Mouse (Mus musculus) CH12.LX (cell line): ENCODE results near the gene Chchd3. TPM values are rescaled to one million over a fixed set of nuclear protein-coding genes. Genes with fewer than 3 reads are reported as not detected.

Experiments used
- DNase-seq: peaks from one replicate; pipeline ENCODE4 v3.0.0-alpha.2; 2013; ENCODE audit errors: extremely low read depth
- H3K27ac ChIP-seq: 2 replicates; pipeline ENCODE4 v1.5.1; 2012; ENCODE audit warnings: low read depth, mild to moderate bottlenecking, control low read depth, moderate library complexity; ENCODE audit not compliant: insufficient read depth
- H3K27me3 ChIP-seq: replicated peaks from 2 replicates; pipeline ENCODE3; 2012; ENCODE audit warnings: inconsistent platforms
- H3K36me3 ChIP-seq, 2 experiments: replicated peaks in 1 of 2; 2 replicates each; pipeline versions ENCODE3 to v1.6.1; 2012; ENCODE audit warnings: inconsistent platforms in 1 of 2, low read length in 1 of 2, mild to moderate bottlenecking in 1 of 2, mixed read lengths in 1 of 2, moderate library complexity in 1 of 2; ENCODE audit not compliant: control insufficient read depth in 1 of 2, insufficient read depth in 1 of 2
- H3K4me1 ChIP-seq, 2 experiments: 2 replicates each; pipeline ENCODE4 v1.6.1; 2012; ENCODE audit warnings: inconsistent platforms in 1 of 2, moderate library complexity in 1 of 2; ENCODE audit not compliant: insufficient read depth in 2 of 2, control insufficient read depth in 1 of 2
- H3K4me2 ChIP-seq: 2 replicates; pipeline ENCODE4 v1.6.1; 2012; ENCODE audit warnings: low read depth, mild to moderate bottlenecking, control low read depth; ENCODE audit not compliant: poor library complexity, insufficient read depth, severe bottlenecking
- H3K4me3 ChIP-seq, 3 experiments: fragments of 150-350 bp in 1 of 3; sonication (generic) in 1 of 3; replicated peaks in 1 of 3; 2 replicates each; pipeline versions ENCODE3 to v1.5.1; 2011 to 2012; ENCODE audit warnings: low read depth in 2 of 3, low read length in 2 of 3, mild to moderate bottlenecking in 2 of 3, moderate library complexity in 2 of 3, control low read depth in 1 of 3, improper control_type of control experiment in 1 of 3, inconsistent platforms in 1 of 3, mixed read lengths in 1 of 3; ENCODE audit not compliant: poor library complexity in 1 of 3
- H3K79me2 ChIP-seq: replicated peaks from 2 replicates; pipeline ENCODE4 v1.6.1; 2012; ENCODE audit warnings: mild to moderate bottlenecking, moderate library complexity; ENCODE audit not compliant: control insufficient read depth, poor library complexity, insufficient read depth, severe bottlenecking; ENCODE audit errors: extremely low read depth
- H3K9ac ChIP-seq: 2 replicates; pipeline ENCODE4 v1.6.1; 2012; ENCODE audit warnings: low read depth, mild to moderate bottlenecking, control low read depth, moderate library complexity; ENCODE audit not compliant: insufficient read depth
- H3K9me3 ChIP-seq: replicated peaks from 2 replicates; pipeline ENCODE3; 2012; ENCODE audit warnings: low read length, inconsistent platforms, mixed read lengths
- BHLHE40 ChIP-seq: IDR thresholded peaks from 2 replicates; pipeline ENCODE4 v1.6.1; 2011; ENCODE audit warnings: mild to moderate bottlenecking, low read depth, low read length, improper control_type of control experiment
- CHD1 ChIP-seq: IDR thresholded peaks from 2 replicates; pipeline ENCODE4 v1.6.1; 2012; ENCODE audit warnings: low read depth, low read length, improper control_type of control experiment, inconsistent platforms
- CHD2 ChIP-seq: IDR thresholded peaks from 2 replicates; pipeline ENCODE4 v1.6.1; 2011; ENCODE audit warnings: low read length, improper control_type of control experiment
- ELF1 ChIP-seq: IDR thresholded peaks from 2 replicates; pipeline ENCODE4 v1.6.1; 2014; ENCODE audit warnings: low read depth, mild to moderate bottlenecking, inconsistent platforms, low read length, improper control_type of control experiment
- EP300 ChIP-seq: IDR thresholded peaks from 2 replicates; pipeline ENCODE4 v1.6.1; 2011; ENCODE audit warnings: low read length, improper control_type of control experiment
- ETS1 ChIP-seq: conservative IDR thresholded peaks from 2 replicates; pipeline ENCODE4 v1.6.1; 2012; ENCODE audit warnings: low read depth, mild to moderate bottlenecking, inconsistent platforms, low read length, improper control_type of control experiment, moderate library complexity
- GABPA ChIP-seq: IDR thresholded peaks from 2 replicates; pipeline ENCODE4 v1.6.1; 2012; ENCODE audit warnings: low read depth, low read length, improper control_type of control experiment, inconsistent platforms; ENCODE audit not compliant: insufficient replicate concordance
- HCFC1 ChIP-seq: IDR thresholded peaks from 2 replicates; pipeline ENCODE4 v1.6.1; 2012; ENCODE audit warnings: low read depth, mild to moderate bottlenecking, inconsistent platforms, low read length, improper control_type of control experiment
- IRF4 ChIP-seq: IDR thresholded peaks from 2 replicates; pipeline ENCODE4 v1.6.1; 2014; ENCODE audit warnings: low read depth, mild to moderate bottlenecking, inconsistent platforms, low read length, improper control_type of control experiment
- JUN ChIP-seq: IDR thresholded peaks from 2 replicates; pipeline ENCODE4 v1.6.1; 2011; ENCODE audit warnings: low read depth, mild to moderate bottlenecking, low read length, improper control_type of control experiment, moderate library complexity; ENCODE audit not compliant: insufficient read depth
- JUND ChIP-seq: conservative IDR thresholded peaks from 2 replicates; pipeline ENCODE4 v1.6.1; 2011; ENCODE audit warnings: low read depth, low read length, improper control_type of control experiment
- MAFK ChIP-seq: IDR thresholded peaks from 2 replicates; pipeline ENCODE4 v1.6.1; 2011; ENCODE audit warnings: low read length, improper control_type of control experiment; ENCODE audit not compliant: insufficient replicate concordance
- MXI1 ChIP-seq: IDR thresholded peaks from 2 replicates; pipeline ENCODE4 v1.6.1; 2011; ENCODE audit warnings: mild to moderate bottlenecking, low read depth, low read length, improper control_type of control experiment
- NELFE ChIP-seq: IDR thresholded peaks from 2 replicates; pipeline ENCODE4 v1.6.1; 2011; ENCODE audit warnings: low read depth, low read length, improper control_type of control experiment
- NRF1 ChIP-seq: IDR thresholded peaks from 2 replicates; pipeline ENCODE4 v1.6.1; 2014; ENCODE audit warnings: low read depth, mild to moderate bottlenecking, inconsistent platforms, low read length, improper control_type of control experiment, moderate library complexity
- PAX5 ChIP-seq: IDR thresholded peaks from 2 replicates; pipeline ENCODE4 v1.6.1; 2012; ENCODE audit warnings: low read length, inconsistent platforms, mixed read lengths
- POLR2A ChIP-seq: IDR thresholded peaks from 2 replicates; pipeline ENCODE4 v1.6.1; 2011; ENCODE audit warnings: low read depth, mild to moderate bottlenecking, improper control_type of control experiment, low read length
- POLR2AphosphoS2 ChIP-seq: IDR thresholded peaks from 2 replicates; pipeline ENCODE4 v1.6.1; 2011; ENCODE audit warnings: low read depth, low read length, improper control_type of control experiment
- RAD21 ChIP-seq: IDR thresholded peaks from 2 replicates; pipeline ENCODE4 v1.6.1; 2011; ENCODE audit warnings: low read depth, mild to moderate bottlenecking, low read length, improper control_type of control experiment, moderate library complexity
- RCOR1 ChIP-seq: conservative IDR thresholded peaks from 2 replicates; pipeline ENCODE4 v1.6.1; 2012; ENCODE audit warnings: low read depth, mild to moderate bottlenecking, inconsistent platforms, low read length, improper control_type of control experiment
- SIN3A ChIP-seq: IDR thresholded peaks from 2 replicates; pipeline ENCODE4 v1.6.1; 2012; ENCODE audit warnings: low read length, improper control_type of control experiment, inconsistent platforms
- SMC3 ChIP-seq: IDR thresholded peaks from 2 replicates; pipeline ENCODE4 v1.6.1; 2011; ENCODE audit warnings: low read depth, low read length, improper control_type of control experiment
- TBP ChIP-seq: conservative IDR thresholded peaks from 2 replicates; pipeline ENCODE4 v1.6.1; 2011; ENCODE audit warnings: low read depth, low read length, improper control_type of control experiment
- TCF12 ChIP-seq: IDR thresholded peaks from 2 replicates; pipeline ENCODE4 v1.6.1; 2014; ENCODE audit warnings: low read depth, mild to moderate bottlenecking, inconsistent platforms, low read length, improper control_type of control experiment
- USF1 ChIP-seq: IDR thresholded peaks from 2 replicates; pipeline ENCODE4 v1.6.1; 2014; ENCODE audit warnings: low read depth, mild to moderate bottlenecking, inconsistent platforms, low read length, improper control_type of control experiment
- ZKSCAN1 ChIP-seq: IDR thresholded peaks from 2 replicates; pipeline ENCODE4 v1.6.1; 2012; ENCODE audit warnings: low read depth, inconsistent platforms, low read length, improper control_type of control experiment, borderline replicate concordance
- ZMIZ1 ChIP-seq: IDR thresholded peaks from 2 replicates; pipeline ENCODE4 v1.6.1; 2012; ENCODE audit warnings: low read depth, mild to moderate bottlenecking, inconsistent platforms, low read length, improper control_type of control experiment
- ZNF384 ChIP-seq: IDR thresholded peaks from 2 replicates; pipeline ENCODE4 v1.6.1; 2012; ENCODE audit warnings: low read depth, low read length, improper control_type of control experiment, inconsistent platforms
- dilution Hi-C: fragments of 300-500 bp; cut with MboI; formaldehyde crosslinking; loops from 2 replicates; pipeline ENCODE4 v1.14.3; 2020; ENCODE audit warnings: low sequenced_read_pairs; ENCODE audit not compliant: extremely low pct_unique_long_range_greater_than_20kb, extremely low pct_ligation_motif_present
- in situ Hi-C: fragments of 300-500 bp; cut with MboI; formaldehyde crosslinking; loops from 3 replicates; pipeline ENCODE4 v1.14.3; 2019; ENCODE audit warnings: low sequenced_read_pairs, low pct_ligation_motif_present, low pct_unique_long_range_greater_than_20kb, mixed read lengths
- polyA plus RNA-seq: library from polyadenylated mRNA; unstranded; fragments of >175 nt; gene quantifications from 2 replicates; pipeline ENCODE4 v1.2.1, GENCODE M21; 2012; ENCODE audit warnings: low read depth; ENCODE audit not compliant: insufficient read length
- total RNA-seq, 2 experiments: library from RNA; depleted of rRNA; stranded (reverse); fragments of 300-350 nt in 1 of 2; fragments of >200 nt in 1 of 2; gene quantifications; 2 replicates each; pipeline ENCODE4 v1.2.3; 2012 to 2014

The Chchd3 gene
- total and polyA plus RNA-seq, 3 experiments: 116 to 197 (median 133) TPM

DNA sequence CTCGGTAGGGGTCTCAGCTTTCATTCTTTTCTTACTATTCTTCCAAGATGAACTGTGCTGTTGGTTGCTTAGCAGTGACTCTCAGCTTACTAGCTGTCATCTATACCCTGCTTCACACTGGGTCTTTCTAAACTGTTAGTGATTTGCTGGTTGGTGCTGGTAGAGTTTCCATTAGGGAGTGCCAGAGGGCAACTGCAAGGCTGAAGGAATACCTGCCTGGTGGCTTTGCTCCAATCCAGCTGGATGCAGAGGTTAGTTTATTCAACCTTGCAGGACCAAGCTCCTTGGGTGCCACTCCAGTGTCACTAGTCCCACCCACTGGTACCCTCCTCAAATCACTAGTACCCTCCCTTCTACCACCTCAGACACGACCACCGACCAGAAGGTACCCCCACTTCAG is 81.2 kb downstream of the Chchd3 start:
- dilution Hi-C loops: no loop called here
- Histone ChIP-seq H3K27ac (no peak overlapping the region), H3K9ac (no peak overlapping the region), H3K79me2 (peaks cover 2% of the 10 kb centered on the region; the same call in 1 of the 2 replicates), H3K9me3 (no peaks in the 10 kb centered on the region), H3K4me3 (no peak overlapping the region), H3K4me2 (no peak overlapping the region), H3K36me3 (peaks cover 0 to 34% of the 10 kb centered on the region in 2 experiments), H3K27me3 (no peaks in the 10 kb centered on the region), H3K4me1 (peaks cover 0 to 9% of the 10 kb centered on the region in 2 experiments; a peak in 1 of 4 replicates)
- in situ Hi-C loops: no loop called here
- no peak for DNase-seq
- no peak for TF ChIP-seq RAD21
- no peak for TF ChIP-seq GABPA
- TF ChIP-seq SMC3: no peak
- no peak for TF ChIP-seq ZMIZ1
- TF ChIP-seq ETS1: no peak

DNA sequence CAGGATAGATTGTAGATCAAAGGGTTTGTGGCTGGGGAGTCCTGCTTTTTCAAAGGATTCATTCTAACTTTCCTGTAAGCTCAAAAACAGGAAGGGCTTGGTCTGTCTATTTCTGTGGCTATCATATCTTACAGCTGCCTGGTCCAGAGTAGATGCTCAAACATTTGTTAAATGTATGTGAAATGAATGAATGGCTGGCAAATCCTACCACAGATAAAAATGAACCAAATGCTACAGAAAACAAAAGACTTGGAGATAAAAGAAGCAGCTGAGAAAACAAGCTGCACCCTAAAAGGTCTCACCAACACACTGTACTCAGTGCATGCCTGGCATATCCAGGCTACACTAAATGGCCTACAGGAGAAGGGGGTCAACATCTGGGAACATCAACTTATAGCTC is 88.1 kb downstream of the Chchd3 start:
- H3K9ac ChIP-seq: no peak overlapping the region
- H3K27me3 ChIP-seq: no peaks in the 10 kb centered on the region
- H3K4me1 ChIP-seq: peaks cover 0 to 13% of the 10 kb centered on the region in 2 experiments; a peak in 2 of 4 replicates
- H3K27ac ChIP-seq: no peak overlapping the region
- H3K36me3 ChIP-seq: peaks cover 0 to 33% of the 10 kb centered on the region in 2 experiments
- no peak for DNase-seq
- no peak overlapping the region for H3K4me3 ChIP-seq
- in situ Hi-C loops (no loop called here), dilution Hi-C loops (no loop called here)
- TF ChIP-seq JUND (no peak), NRF1 (no peak), ELF1 (no peak), USF1 (no peak), CHD1 (no peak), ZKSCAN1 (no peak), JUN (no peak), EP300 (no peak), POLR2A (no peak), PAX5 (no peak)
- TF ChIP-seq, all 38 proteins: peak for 0
- Histone ChIP-seq H3K4me2 (no peak overlapping the region), H3K9me3 (no peaks in the 10 kb centered on the region), H3K79me2 (peaks cover 2% of the 10 kb centered on the region; the same call in 1 of the 2 replicates)

DNA sequence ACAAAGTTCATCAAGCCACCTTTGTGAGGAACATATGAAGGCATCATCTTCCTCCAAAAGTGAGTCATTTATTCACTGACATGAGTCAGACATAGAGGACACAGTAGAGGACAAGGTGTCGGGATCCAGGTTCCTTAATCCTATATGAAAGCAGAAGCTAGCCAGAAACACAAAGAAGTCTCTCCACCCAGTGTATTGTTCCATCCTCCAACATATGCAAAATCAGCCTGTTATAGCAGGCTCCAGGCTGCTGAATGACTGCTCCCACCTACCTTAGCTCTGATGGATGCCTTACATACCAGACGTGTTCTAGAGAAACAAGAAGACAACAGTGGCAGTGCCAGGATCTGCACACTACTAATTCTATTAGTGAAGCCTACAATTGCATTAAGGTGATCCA is 91.1 kb downstream of the Chchd3 start:
- in situ Hi-C loops (no loop called here), dilution Hi-C loops (no loop called here)
- Histone ChIP-seq H3K9me3 (no peaks in the 10 kb centered on the region), H3K9ac (no peak overlapping the region), H3K36me3 (peaks cover 0 to 44% of the 10 kb centered on the region in 2 experiments), H3K27me3 (no peaks in the 10 kb centered on the region), H3K79me2 (no peaks in the 10 kb centered on the region), H3K4me3 (no peak overlapping the region), H3K4me1 (peaks cover 0 to 11% of the 10 kb centered on the region in 2 experiments; a peak in 2 of 4 replicates), H3K27ac (no peak overlapping the region), H3K4me2 (no peak overlapping the region)
- no peak for TF ChIP-seq IRF4
- no peak for TF ChIP-seq MXI1
- no peak for TF ChIP-seq NELFE
- TF ChIP-seq TCF12: no peak
- no peak for TF ChIP-seq BHLHE40
- TF ChIP-seq MAFK: no peak
- no peak for TF ChIP-seq ZNF384
- no peak for TF ChIP-seq HCFC1
- no peak for TF ChIP-seq POLR2AphosphoS2
- TF ChIP-seq SIN3A: no peak
- no peak for TF ChIP-seq ETS1
- TF ChIP-seq TBP: no peak
- TF ChIP-seq RCOR1: no peak
- no peak for TF ChIP-seq CHD2
- TF ChIP-seq EP300: no peak
- no peak for DNase-seq
